Mouse (Mus musculus): ENCODE measurements around the gene AA467197. TPM values are rescaled to one million over a fixed set of nuclear protein-coding genes. Genes with fewer than 3 reads are reported as not detected.

Gene AA467197
- total and polyA plus RNA-seq, 3 experiments, result 3.1 to 30.4 (median 6.4) TPM

DNA sequence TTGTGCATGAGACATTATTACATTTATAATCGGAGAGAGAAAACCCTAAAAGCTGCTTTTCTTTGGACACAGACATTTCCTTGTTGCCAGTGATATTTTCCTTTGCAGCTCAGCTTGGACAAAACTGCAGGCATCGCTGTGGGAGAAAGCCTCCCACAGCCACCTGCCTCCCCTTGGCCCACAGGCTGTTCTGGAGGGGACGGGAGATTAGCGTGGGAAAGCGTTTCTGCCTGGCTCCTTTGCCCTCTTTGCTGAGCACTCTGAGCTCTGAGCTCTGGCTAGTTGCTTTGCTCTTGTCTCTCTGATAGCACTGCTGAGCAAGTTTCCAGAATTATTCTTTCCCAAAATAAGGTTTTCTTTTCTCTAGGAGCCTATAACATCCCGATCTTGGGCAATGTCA is 20.5 kb upstream of the AA467197 start:
- Histone ChIP-seq H3K4me2 (ENCODE audit: insufficient read depth, low read depth, poor library complexity, severe bottlenecking) (no peak overlapping the region), H3K9me3 (replicated peaks; ENCODE audit: low read length) (no peaks in the 10 kb centered on the region), H3K9ac (ENCODE audit: insufficient read depth, low read depth) (no peak overlapping the region), H3K27ac (ENCODE audit: insufficient read depth, low read depth) (no peak overlapping the region), H3K27me3 (replicated peaks) (peaks cover 2% of the 10 kb centered on the region), H3K79me2 (replicated peaks; ENCODE audit: control insufficient read depth, extremely low read depth, insufficient read depth, poor library complexity, severe bottlenecking) (no peaks in the 10 kb centered on the region), H3K36me3 (replicated peaks in 1 of 2; ENCODE audit: control insufficient read depth in 1 of 2, insufficient read depth in 1 of 2, low read length in 1 of 2) (no peaks in the 10 kb centered on the region), H3K4me3 (replicated peaks in 1 of 3; ENCODE audit: low read depth in 2 of 3, low read length in 2 of 3, poor library complexity in 1 of 3) (no peak overlapping the region), H3K4me1 (ENCODE audit: control insufficient read depth in 1 of 2, insufficient read depth in 2 of 2) (peaks cover 0 to 9% of the 10 kb centered on the region in 2 experiments; a peak in 2 of 4 replicates)
- in situ Hi-C loops (cut with MboI; ENCODE audit: low pct_ligation_motif_present, low pct_unique_long_range_greater_than_20kb, low sequenced_read_pairs) (loop anchor here (25.0 kb wide), 1 partner anchor 229 kb away; no protein-coding TSS in a partner anchor), dilution Hi-C loops (cut with MboI; ENCODE audit: extremely low pct_ligation_motif_present, extremely low pct_unique_long_range_greater_than_20kb, low sequenced_read_pairs) (no loop called here)
- TF ChIP-seq E2F4 (IDR thresholded peaks at IDR 0.05; ENCODE audit: insufficient replicate concordance, low read depth, low read length), result no peak
- no peak for TF ChIP-seq ZKSCAN1 (IDR thresholded peaks at IDR 0.05; ENCODE audit: borderline replicate concordance, low read depth, low read length)
- no peak for TF ChIP-seq IRF4 (IDR thresholded peaks at IDR 0.05; ENCODE audit: low read depth, low read length)
- no peak for TF ChIP-seq TCF12 (IDR thresholded peaks at IDR 0.05; ENCODE audit: low read depth, low read length)
- no peak for TF ChIP-seq MYC (IDR thresholded peaks at IDR 0.05; ENCODE audit: low read depth, low read length)
- no peak for TF ChIP-seq MAZ (IDR thresholded peaks at IDR 0.05; ENCODE audit: low read depth, low read length)
- DNase-seq (ENCODE audit: extremely low read depth), result no peak

DNA sequence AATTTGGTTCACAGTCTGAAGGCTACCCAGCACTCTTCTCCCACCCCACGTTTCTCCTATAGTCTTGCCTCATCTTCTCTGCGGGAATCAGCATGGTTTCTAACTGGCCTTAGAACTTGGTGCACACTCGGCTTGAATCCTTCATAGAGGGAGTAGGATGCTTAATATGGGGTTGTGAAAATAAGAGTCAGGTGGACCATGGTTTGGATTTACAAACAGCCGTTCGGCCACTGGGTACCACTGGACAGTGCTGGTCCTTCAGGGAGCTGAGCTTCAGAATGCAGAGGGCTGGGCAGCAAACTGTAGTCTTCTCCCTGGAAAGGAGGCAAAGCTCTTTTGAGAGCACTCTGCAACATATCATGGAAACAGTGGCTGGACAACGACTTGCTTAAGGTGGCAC is 19.0 kb upstream of the AA467197 start:
- no peaks in the 10 kb centered on the region for H3K36me3 ChIP-seq (replicated peaks in 1 of 2; ENCODE audit: control insufficient read depth in 1 of 2, insufficient read depth in 1 of 2, low read length in 1 of 2)
- no peak for TF ChIP-seq ZC3H11A (IDR thresholded peaks at IDR 0.05; ENCODE audit: low read depth, low read length)
- TF ChIP-seq CHD2 (IDR thresholded peaks at IDR 0.05; ENCODE audit: low read length), result no peak
- no peak for TF ChIP-seq MEF2A (IDR thresholded peaks at IDR 0.05; ENCODE audit: borderline replicate concordance, low read depth, low read length)
- TF ChIP-seq USF2 (conservative IDR thresholded peaks at IDR 0.05; ENCODE audit: low read depth, low read length), result no peak
- no peak for TF ChIP-seq POLR2AphosphoS2 (IDR thresholded peaks at IDR 0.05; ENCODE audit: low read depth, low read length)
- no peak for TF ChIP-seq EP300 (IDR thresholded peaks at IDR 0.05; ENCODE audit: low read length)
- TF ChIP-seq CHD1 (IDR thresholded peaks at IDR 0.05; ENCODE audit: low read depth, low read length), result no peak
- no peak for TF ChIP-seq ETS1 (conservative IDR thresholded peaks at IDR 0.05; ENCODE audit: low read depth, low read length)
- TF ChIP-seq PAX5 (IDR thresholded peaks at IDR 0.05; ENCODE audit: low read length), result no peak
- TF ChIP-seq TCF12 (IDR thresholded peaks at IDR 0.05; ENCODE audit: low read depth, low read length), result no peak
- no peak for TF ChIP-seq JUND (conservative IDR thresholded peaks at IDR 0.05; ENCODE audit: low read depth, low read length)
- TF ChIP-seq UBTF (IDR thresholded peaks at IDR 0.05; ENCODE audit: low read depth, low read length), result no peak
- TF ChIP-seq ELF1 (IDR thresholded peaks at IDR 0.05; ENCODE audit: low read depth, low read length), result no peak
- TF ChIP-seq IRF4 (IDR thresholded peaks at IDR 0.05; ENCODE audit: low read depth, low read length), result no peak
- H3K79me2 ChIP-seq (replicated peaks; ENCODE audit: control insufficient read depth, extremely low read depth, insufficient read depth, poor library complexity, severe bottlenecking), result no peaks in the 10 kb centered on the region
- no peak overlapping the region for H3K27ac ChIP-seq (ENCODE audit: insufficient read depth, low read depth)
- no peak overlapping the region for H3K4me3 ChIP-seq (replicated peaks in 1 of 3; ENCODE audit: low read depth in 2 of 3, low read length in 2 of 3, poor library complexity in 1 of 3)
- H3K4me1 ChIP-seq (ENCODE audit: control insufficient read depth in 1 of 2, insufficient read depth in 2 of 2), result no peaks in the 10 kb centered on the region
- H3K4me2 ChIP-seq (ENCODE audit: insufficient read depth, low read depth, poor library complexity, severe bottlenecking), result no peak overlapping the region
- dilution Hi-C loops (cut with MboI; ENCODE audit: extremely low pct_ligation_motif_present, extremely low pct_unique_long_range_greater_than_20kb, low sequenced_read_pairs), result no loop called here
- in situ Hi-C loops (cut with MboI; ENCODE audit: low pct_ligation_motif_present, low pct_unique_long_range_greater_than_20kb, low sequenced_read_pairs), result loop anchor here (25.0 kb wide), 1 partner anchor 230 kb away; no protein-coding TSS in a partner anchor
- H3K9me3 ChIP-seq (replicated peaks; ENCODE audit: low read length), result no peaks in the 10 kb centered on the region
- H3K9ac ChIP-seq (ENCODE audit: insufficient read depth, low read depth), result no peak overlapping the region
- peaks cover 2% of the 10 kb centered on the region for H3K27me3 ChIP-seq (replicated peaks)
- DNase-seq (ENCODE audit: extremely low read depth), result no peak
